Comparison of ENCODE assay signal across 1 mouse cellular context in genomic region chr17:64274341-64275105, GRCm38 (mm10).
TF ChIP-seq lines count a peak whose summit lies in the region.

No protein-coding gene starts in this region.

TF ChIP-seq in MEL, 35 proteins besides CTCF, POLR2A, EP300 and RAD21 (continued from another document):
- TF ChIP-seq TCF12 (IDR thresholded peaks at IDR 0.05; ENCODE audit: low read depth, low read length) = peak; percentile 59; the same call in 1 of the 2 replicates
TF ChIP-seq in MEL: peak in this region for 4.
